Mouse (Mus musculus): ENCODE results near the gene Zkscan16. TPM values are rescaled to one million over a fixed set of nuclear protein-coding genes. Genes with fewer than 3 reads are reported as not detected.
A peak's percentile ranks its signal among the peaks of the same experiment; 100 is the strongest.

The Zkscan16 gene
- polyA plus RNA-seq, 1 experiment from 2014 or later: 0.84 TPM

DNA sequence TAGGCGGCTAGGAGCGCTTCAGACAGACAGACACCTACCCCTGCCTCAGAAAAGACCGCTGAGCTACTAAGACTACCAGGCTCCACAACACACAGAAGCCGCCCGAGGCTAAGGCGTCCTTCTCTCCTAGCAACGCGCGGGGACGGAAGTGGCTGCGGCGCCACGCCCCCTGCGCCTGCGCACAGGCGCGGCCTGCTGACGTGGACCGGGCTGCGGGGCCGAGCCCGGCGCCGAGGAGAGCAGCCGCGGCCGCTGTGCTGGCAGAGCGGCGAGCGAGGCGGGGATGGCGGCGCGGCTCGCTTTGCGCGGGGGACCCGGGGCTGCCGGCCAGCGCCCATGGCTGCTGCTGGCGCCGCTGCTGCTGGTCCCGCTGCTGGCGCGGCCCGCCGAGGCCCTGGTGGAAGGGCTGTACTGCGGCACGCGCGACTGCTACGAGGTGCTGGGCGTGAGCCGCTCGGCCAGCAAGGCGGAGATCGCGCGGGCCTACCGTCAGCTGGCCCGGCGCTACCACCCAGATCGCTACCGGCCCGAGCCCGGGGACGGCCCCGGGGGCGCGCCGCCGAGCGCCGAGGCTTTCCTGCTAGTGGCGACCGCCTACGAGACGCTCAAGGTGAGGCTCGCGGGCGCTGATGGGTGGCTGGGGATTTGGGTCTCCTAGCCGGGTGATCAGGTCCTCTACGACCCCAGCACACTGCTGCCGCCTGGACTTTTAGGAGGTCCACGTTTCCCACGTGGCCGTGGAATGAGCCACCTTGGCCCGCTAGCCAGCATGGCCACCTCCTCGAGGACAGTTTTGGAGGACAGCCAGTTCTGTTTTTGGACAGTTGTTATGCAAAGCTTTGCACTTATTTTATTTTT is 59.7 kb downstream of the Zkscan16 start, which contains the start of gene Gm20503:
Gene Gm20503, plus strand, starts transcription at position 263 of the 858 bp plus-strand sequence.
- no peaks in the 10 kb centered on the region for H3K9me3 ChIP-seq (replicated peaks; ENCODE audit: control insufficient read depth, low read length)
- H3K27me3 ChIP-seq (ENCODE audit: control insufficient read depth, insufficient read depth, low read length): no peaks in the 10 kb centered on the region
- H3K4me3 ChIP-seq (replicated peaks; ENCODE audit: low read length): peak within 1 kb of the TSS; percentile 95
- H3K4me1 ChIP-seq (ENCODE audit: control insufficient read depth, insufficient read depth, low read length): peaks cover 12% of the 10 kb centered on the region
- H3K36me3 ChIP-seq (ENCODE audit: control insufficient read depth, insufficient read depth, low read length): no peaks in the 10 kb centered on the region
- H3K9ac ChIP-seq (ENCODE audit: low read length): peak within 1 kb of the TSS; percentile 97
- ATAC-seq (ENCODE audit: insufficient read depth, low FRiP score): peak; percentile 98
- peak within 1 kb of the TSS; percentile 74 for H3K27ac ChIP-seq (ENCODE audit: low read length)
- WGBS: under 1% methylated on average over 89 of the region's 89 CpGs
- peak within 1 kb of the TSS; percentile 88 for H3K4me2 ChIP-seq (ENCODE audit: low read depth, low read length)

DNA sequence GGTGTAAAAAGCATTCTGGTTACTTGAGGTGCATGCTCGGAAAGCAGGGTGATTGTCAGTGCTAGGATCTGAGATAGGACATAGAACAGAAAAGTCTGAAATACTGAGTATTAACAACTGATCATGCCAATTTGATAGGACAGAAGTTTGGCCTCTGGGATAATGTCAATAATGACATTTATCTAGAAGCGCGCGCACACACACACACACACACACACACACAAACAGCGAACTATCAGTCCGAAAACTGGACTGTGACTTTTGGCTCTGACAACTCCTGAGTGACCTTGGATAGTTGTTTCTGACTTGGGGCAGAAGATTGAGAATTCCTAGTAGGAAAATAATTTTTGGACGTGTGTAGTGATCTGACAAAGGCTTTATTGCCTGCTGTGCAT is 60.4 kb downstream of the Zkscan16 start:
- no peak overlapping the region for H3K27ac ChIP-seq (ENCODE audit: low read length)
- peaks cover 9% of the 10 kb centered on the region for H3K4me1 ChIP-seq (ENCODE audit: control insufficient read depth, insufficient read depth, low read length)
- peak overlapping the region; percentile 97 for H3K9ac ChIP-seq (ENCODE audit: low read length)
- no peaks in the 10 kb centered on the region for H3K27me3 ChIP-seq (ENCODE audit: control insufficient read depth, insufficient read depth, low read length)
- no peaks in the 10 kb centered on the region for H3K9me3 ChIP-seq (replicated peaks; ENCODE audit: control insufficient read depth, low read length)
- H3K4me3 ChIP-seq (replicated peaks; ENCODE audit: low read length): peak overlapping the region; percentile 95
- H3K4me2 ChIP-seq (ENCODE audit: low read depth, low read length): peak overlapping the region; percentile 88
- ATAC-seq (ENCODE audit: insufficient read depth, low FRiP score): no peak
- WGBS: 15% methylated on average over 7 of the region's 7 CpGs
- no peaks in the 10 kb centered on the region for H3K36me3 ChIP-seq (ENCODE audit: control insufficient read depth, insufficient read depth, low read length)

DNA sequence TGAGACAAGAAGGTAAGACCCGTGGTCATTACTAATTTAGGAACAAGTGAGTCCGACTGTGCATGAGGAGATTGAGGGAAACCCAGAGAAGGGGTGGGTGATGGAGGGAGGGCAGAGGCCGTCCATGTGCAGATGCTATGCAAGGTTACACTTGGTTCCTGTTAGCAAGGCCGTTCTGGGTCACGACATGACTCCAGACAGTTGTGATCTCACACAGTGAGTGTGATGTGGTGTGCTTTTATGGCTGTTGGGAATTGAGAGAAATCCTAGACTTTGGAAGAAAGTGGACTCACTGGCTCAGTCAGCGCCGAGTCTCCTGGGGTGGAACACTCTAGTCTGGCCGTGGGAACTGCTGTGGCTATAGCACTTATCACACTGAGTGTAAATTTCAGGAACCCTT is 62.8 kb downstream of the Zkscan16 start:
- H3K27me3 ChIP-seq (ENCODE audit: control insufficient read depth, insufficient read depth, low read length): no peaks in the 10 kb centered on the region
- H3K9ac ChIP-seq (ENCODE audit: low read length): no peak overlapping the region
- no peak for ATAC-seq (ENCODE audit: insufficient read depth, low FRiP score)
- H3K4me3 ChIP-seq (replicated peaks; ENCODE audit: low read length): no peak overlapping the region
- no peaks in the 10 kb centered on the region for H3K9me3 ChIP-seq (replicated peaks; ENCODE audit: control insufficient read depth, low read length)
- H3K4me1 ChIP-seq (ENCODE audit: control insufficient read depth, insufficient read depth, low read length): peaks cover 9% of the 10 kb centered on the region
- H3K27ac ChIP-seq (ENCODE audit: low read length): no peak overlapping the region
- 67% methylated on average over 8 of the region's 8 CpGs for WGBS
- H3K4me2 ChIP-seq (ENCODE audit: low read depth, low read length): no peak overlapping the region
- no peaks in the 10 kb centered on the region for H3K36me3 ChIP-seq (ENCODE audit: control insufficient read depth, insufficient read depth, low read length)

DNA sequence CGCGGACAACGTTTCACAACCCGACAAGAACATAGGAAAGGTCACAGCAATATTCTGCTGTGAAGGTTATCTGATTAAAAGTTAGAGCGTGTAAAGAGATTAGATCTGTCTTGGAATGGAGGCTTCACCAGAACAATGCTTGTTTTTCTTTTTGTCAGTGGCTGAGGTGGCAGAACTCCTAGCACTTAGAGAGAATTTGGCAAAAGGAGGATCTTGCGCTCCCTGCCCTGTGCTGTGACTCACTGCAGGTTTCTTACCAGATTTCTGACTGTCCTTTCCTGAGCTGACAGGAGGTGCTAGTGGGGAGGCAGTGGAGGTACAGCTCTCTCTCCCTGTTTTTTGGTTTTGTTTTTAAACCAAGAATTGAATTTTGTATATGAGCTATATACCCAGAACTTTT is 63.6 kb downstream of the Zkscan16 start:
- WGBS: 73% methylated on average over 6 of the region's 6 CpGs
- no peak for ATAC-seq (ENCODE audit: insufficient read depth, low FRiP score)

More for the DNA sequence above, 63.6 kb downstream of the Zkscan16 start:
- Histone ChIP-seq H3K9ac (ENCODE audit: low read length) (no peak overlapping the region), H3K4me1 (ENCODE audit: control insufficient read depth, insufficient read depth, low read length) (peaks cover 9% of the 10 kb centered on the region), H3K27me3 (ENCODE audit: control insufficient read depth, insufficient read depth, low read length) (no peaks in the 10 kb centered on the region), H3K4me2 (ENCODE audit: low read depth, low read length) (no peak overlapping the region), H3K36me3 (ENCODE audit: control insufficient read depth, insufficient read depth, low read length) (no peaks in the 10 kb centered on the region), H3K27ac (ENCODE audit: low read length) (no peak overlapping the region), H3K9me3 (replicated peaks; ENCODE audit: control insufficient read depth, low read length) (no peaks in the 10 kb centered on the region), H3K4me3 (replicated peaks; ENCODE audit: low read length) (no peak overlapping the region)

Other genes with a start within 250 kb of the Zkscan16 start
- not detected in 2 replicates for gene Olfr267, start 155.9 kb upstream of the Zkscan16 start, polyA plus RNA-seq (2015; fragmentation: Nextera tagmentation; extraction: Ambion mirVana)
- gene Ecpas, start 30.9 kb upstream of the Zkscan16 start, polyA plus RNA-seq (2015; fragmentation: Nextera tagmentation; extraction: Ambion mirVana): 29.0 and 30.4 TPM in 2 replicates
- gene Ptgr1, start 43.5 kb downstream of the Zkscan16 start, polyA plus RNA-seq (2015; fragmentation: Nextera tagmentation; extraction: Ambion mirVana): 105 and 120 TPM in 2 replicates
- gene Dnajc25, start 51.4 kb downstream of the Zkscan16 start, polyA plus RNA-seq (2015; fragmentation: Nextera tagmentation; extraction: Ambion mirVana): 8.3 and 8.7 TPM in 2 replicates
- gene Gm20503, start 59.6 kb downstream of the Zkscan16 start, polyA plus RNA-seq (2015; fragmentation: Nextera tagmentation; extraction: Ambion mirVana): 7.3 and 9.1 TPM in 2 replicates
- 127 and 147 TPM in 2 replicates for gene Gng10, start 91.5 kb downstream of the Zkscan16 start, polyA plus RNA-seq (2015; fragmentation: Nextera tagmentation; extraction: Ambion mirVana)
- 0.15 and 0.19 TPM in 2 replicates for gene AI481877, start 195.4 kb downstream of the Zkscan16 start, polyA plus RNA-seq (2015; fragmentation: Nextera tagmentation; extraction: Ambion mirVana)
- 8.9 and 9.7 TPM in 2 replicates for gene Ugcg, start 245.6 kb downstream of the Zkscan16 start, polyA plus RNA-seq (2015; fragmentation: Nextera tagmentation; extraction: Ambion mirVana)